13 mouse cellular contexts compared by ENCODE assay signal in the genomic region with DNA sequence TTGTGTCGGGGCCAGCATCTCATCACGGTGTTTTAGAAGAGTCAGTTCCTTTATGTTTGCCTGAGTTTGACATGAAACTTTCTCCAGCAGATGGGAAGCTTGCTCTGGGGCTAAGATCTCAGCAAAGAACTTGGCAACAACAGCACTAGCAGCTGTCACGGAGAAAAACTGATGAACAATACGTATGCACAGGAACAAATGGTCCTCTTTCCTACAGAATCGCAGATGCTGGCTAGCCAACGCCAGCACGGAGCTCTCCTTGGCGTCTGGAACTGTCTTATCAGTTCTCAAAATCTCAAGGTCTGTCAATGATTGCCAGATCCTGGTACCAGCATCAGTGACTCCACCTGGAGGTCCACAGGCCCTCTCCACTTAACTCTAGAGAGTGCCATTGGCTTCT.
A peak's percentile ranks its signal among the peaks of the same experiment; 100 is the strongest.
DNase-seq lines count a peak whose midpoint lies in the region; ATAC-seq and TF ChIP-seq lines count a peak whose summit lies in the region.
"Had no signal": no experiment of that assay in that cellular context is flagged by ENCODE, and none has a peak within 500 bp of the region (broad histone marks: within the 10 kb centered on the region; RNA-seq: fewer than 3 reads in every experiment).

No protein-coding gene starts in this region.

- ATAC-seq in cerebellum, adult (ENCODE audit: insufficient number of reproducible peaks, low FRiP score, low TSS enrichment) = no peak
- no peak for ATAC-seq in intestine, embryonic 15.5 days
- ATAC-seq: hindbrain, embryonic 16.5 days; lung, postnatal 0 days had no signal

- TF ChIP-seq POLR2A in kidney, adult 2 months (IDR thresholded peaks at IDR 0.05; ENCODE audit: low read depth, low read length) = no peak

- peak; percentile 5 for DNase-seq in cerebellum, adult 9-10 months
- DNase-seq in kidney, adult 2 months = peak; percentile 24
- DNase-seq in kidney, postnatal 14 days = no peak
- peak; percentile 16 to 26 for DNase-seq in right cerebral cortex, adult 2 months (ENCODE audit: low spot score in 2 of 2)
- no peak for DNase-seq in right cerebral cortex, postnatal 14 days
- no peak for DNase-seq in adrenal gland, postnatal 25 days
- DNase-seq: adrenal gland, postnatal 10 days had no signal

- no peaks in the 10 kb centered on the region for H3K9me3 ChIP-seq in intestine, embryonic 15.5 days
- H3K9me3 ChIP-seq: embryonic facial prominence, embryonic 12.5 days had no signal

- H3K27ac ChIP-seq in kidney, adult 2 months (ENCODE audit: insufficient read depth, low read depth, low read length) = no peak overlapping the region
- no peak overlapping the region for H3K27ac ChIP-seq in intestine, embryonic 15.5 days
- H3K27ac ChIP-seq: embryonic facial prominence, embryonic 12.5 days had no signal

- WGBS in kidney, adult 2 months = 65% methylated on average over 8 of the region's 8 CpGs
- 60% methylated on average over 8 of the region's 8 CpGs for WGBS in intestine, embryonic 15.5 days

- H3K27me3 ChIP-seq in kidney, adult 2 months (replicated peaks; ENCODE audit: control insufficient read depth, insufficient read depth, low read length) = no peaks in the 10 kb centered on the region
- H3K27me3 ChIP-seq in intestine, embryonic 15.5 days (replicated peaks) = no peaks in the 10 kb centered on the region
- H3K27me3 ChIP-seq: embryonic facial prominence, embryonic 12.5 days had no signal

- no peaks in the 10 kb centered on the region for H3K36me3 ChIP-seq in kidney, adult 2 months (ENCODE audit: control insufficient read depth, insufficient read depth, low read length)
- no peaks in the 10 kb centered on the region for H3K36me3 ChIP-seq in intestine, embryonic 15.5 days
- H3K36me3 ChIP-seq: embryonic facial prominence, embryonic 12.5 days had no signal

- no peak overlapping the region for H3K9ac ChIP-seq in intestine, embryonic 15.5 days
- H3K9ac ChIP-seq: embryonic facial prominence, embryonic 12.5 days had no signal

- no peak overlapping the region for H3K4me3 ChIP-seq in kidney, adult 2 months (ENCODE audit: insufficient read depth, low read depth, low read length)
- H3K4me3 ChIP-seq in intestine, embryonic 15.5 days (replicated peaks) = no peak overlapping the region
- H3K4me3 ChIP-seq: embryonic facial prominence, embryonic 12.5 days; myocyte had no signal

- peaks cover 9% of the 10 kb centered on the region; the same call in 1 of the 2 replicates for H3K4me1 ChIP-seq in kidney, adult 2 months (ENCODE audit: control insufficient read depth, insufficient read depth, low read length)
- H3K4me1 ChIP-seq in intestine, embryonic 15.5 days (replicated peaks) = no peaks in the 10 kb centered on the region
- H3K4me1 ChIP-seq: embryonic facial prominence, embryonic 12.5 days had no signal

- H3K4me2 ChIP-seq in intestine, embryonic 15.5 days (replicated peaks) = no peak overlapping the region
- H3K4me2 ChIP-seq: embryonic facial prominence, embryonic 12.5 days had no signal

- no peak for TF ChIP-seq CTCF in kidney, adult 2 months (conservative IDR thresholded peaks at IDR 0.05; ENCODE audit: insufficient read depth, insufficient read length, low read depth, low read length)

Comparison
In these comparisons a context has a peak if more than half of its experiments do, and no peak if none do; other contexts are left out.
1. DNase-seq: peak in cerebellum, adult 9-10 months (single experiment), kidney, adult 2 months (single experiment) and right cerebral cortex, adult 2 months (2 of 2); none in kidney, postnatal 14 days (single experiment), right cerebral cortex, postnatal 14 days (single experiment) and adrenal gland, postnatal 25 days (single experiment).